Mouse (Mus musculus): ENCODE measurements at regions not wholly inside any gene's neighbourhood (a gene's known extent, or its start where the extent isn't known, plus 50 kb on each side); places are given as distances from the start of the nearest gene placed in this dataset.

DNA sequence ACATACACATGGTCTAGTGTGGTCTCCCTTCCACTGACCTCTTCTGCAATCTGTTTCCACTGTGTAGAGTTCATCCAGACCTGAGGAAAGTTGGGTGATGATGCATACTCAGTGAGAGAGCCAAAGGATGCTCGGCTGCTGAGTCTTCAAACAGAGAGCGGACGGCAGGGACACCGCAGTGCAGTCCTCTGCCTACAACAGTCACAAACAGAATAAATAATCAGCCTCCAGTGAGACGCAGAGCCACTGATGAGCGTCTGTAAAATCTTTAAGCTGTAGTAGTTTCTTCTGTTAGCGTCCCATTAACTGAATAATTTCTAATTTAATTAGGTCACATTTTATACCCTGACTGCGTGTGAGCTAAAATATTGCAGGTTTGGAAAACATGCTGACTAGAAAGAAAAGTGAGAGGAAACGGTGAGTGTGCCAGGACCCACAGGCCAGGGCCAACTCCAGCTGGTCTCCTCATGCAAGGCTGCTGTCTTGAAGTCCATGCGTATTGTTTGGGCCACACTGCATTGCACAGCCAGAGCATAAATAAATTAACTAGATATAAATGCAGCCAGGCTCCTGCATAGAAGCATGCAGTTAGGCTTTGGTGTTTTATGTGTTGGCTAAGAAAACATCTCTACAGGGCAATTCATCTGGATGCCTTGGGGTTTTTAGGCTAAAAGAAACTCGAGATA is 551.0 kb downstream of the Plekhb2 start:
- H3K9ac ChIP-seq (ENCODE audit: low read length) = no peak overlapping the region
- 88% methylated on average over 11 of the region's 11 CpGs for WGBS
- no peak for DNase-seq (ENCODE audit: low spot score, missing footprints)
- no peaks in the 10 kb centered on the region for H3K9me3 ChIP-seq (ENCODE audit: control insufficient read depth, low read length)
- no peak overlapping the region for H3K27ac ChIP-seq (ENCODE audit: low read depth, low read length)
- no peak overlapping the region for H3K4me3 ChIP-seq (ENCODE audit: low read depth, low read length)
- H3K4me1 ChIP-seq (ENCODE audit: control insufficient read depth, insufficient read depth, low read length) = no peaks in the 10 kb centered on the region
- no peak for ATAC-seq (ENCODE audit: low FRiP score)
- no peaks in the 10 kb centered on the region for H3K27me3 ChIP-seq (ENCODE audit: control insufficient read depth, insufficient read depth, low read length)
- H3K4me2 ChIP-seq = no peak overlapping the region
- H3K36me3 ChIP-seq (ENCODE audit: control insufficient read depth, insufficient read depth, low read length) = no peaks in the 10 kb centered on the region

DNA sequence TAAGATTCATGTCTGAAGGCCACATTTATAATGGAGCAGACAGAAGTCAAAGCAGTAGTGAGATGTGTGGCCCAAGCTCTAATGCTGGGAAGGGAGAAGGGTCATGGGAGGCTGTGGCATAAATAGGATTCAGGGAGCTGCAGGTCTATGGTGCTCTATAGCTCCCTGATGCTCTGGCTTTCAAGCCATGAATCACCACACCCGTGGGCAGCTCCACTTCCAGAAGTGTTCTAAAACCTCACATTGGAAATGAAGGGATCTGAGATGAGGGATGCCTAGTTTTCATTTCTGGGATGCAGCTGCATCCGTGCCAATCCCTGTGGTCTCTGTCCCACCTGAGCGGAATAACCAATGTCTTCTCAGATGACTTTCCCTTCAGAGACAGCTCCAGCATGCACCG is 553.2 kb downstream of the Plekhb2 start:
- Histone ChIP-seq H3K9me3 (ENCODE audit: control insufficient read depth, low read length) (no peaks in the 10 kb centered on the region), H3K9ac (ENCODE audit: low read length) (no peak overlapping the region), H3K4me3 (ENCODE audit: low read depth, low read length) (no peak overlapping the region), H3K4me2 (no peak overlapping the region), H3K27ac (ENCODE audit: low read depth, low read length) (no peak overlapping the region), H3K27me3 (ENCODE audit: control insufficient read depth, insufficient read depth, low read length) (no peaks in the 10 kb centered on the region), H3K4me1 (ENCODE audit: control insufficient read depth, insufficient read depth, low read length) (no peaks in the 10 kb centered on the region), H3K36me3 (ENCODE audit: control insufficient read depth, insufficient read depth, low read length) (no peaks in the 10 kb centered on the region)
- ATAC-seq (ENCODE audit: low FRiP score) = no peak
- WGBS = 71% methylated on average over 4 of the region's 4 CpGs
- DNase-seq (ENCODE audit: low spot score, missing footprints) = no peak

DNA sequence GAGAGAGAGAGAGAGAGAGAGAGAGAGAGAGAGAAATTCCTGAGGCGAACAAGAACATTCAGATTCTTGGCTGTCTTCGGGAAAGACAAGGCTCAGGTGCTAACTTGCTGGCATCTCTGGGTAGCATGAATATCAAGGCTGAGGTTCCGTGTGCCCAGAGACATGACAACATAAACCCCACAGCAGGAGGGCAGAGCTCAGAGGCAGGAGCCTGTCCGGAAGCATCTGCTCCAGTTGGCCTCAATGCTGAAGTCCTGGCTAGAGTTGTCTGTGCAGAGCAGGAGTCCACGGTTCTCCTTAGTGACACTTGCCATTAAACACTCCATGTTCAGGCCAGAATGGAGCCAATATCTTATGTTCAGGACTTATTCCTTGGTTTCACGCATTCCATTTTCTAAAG is 555.6 kb downstream of the Plekhb2 start:
- no peak overlapping the region for H3K4me3 ChIP-seq (ENCODE audit: low read depth, low read length)
- H3K36me3 ChIP-seq (ENCODE audit: control insufficient read depth, insufficient read depth, low read length) = no peaks in the 10 kb centered on the region
- H3K4me2 ChIP-seq = no peak overlapping the region
- no peak overlapping the region for H3K27ac ChIP-seq (ENCODE audit: low read depth, low read length)
- no peak overlapping the region for H3K9ac ChIP-seq (ENCODE audit: low read length)
- no peaks in the 10 kb centered on the region for H3K9me3 ChIP-seq (ENCODE audit: control insufficient read depth, low read length)
- ATAC-seq (ENCODE audit: low FRiP score) (no peak), DNase-seq (ENCODE audit: low spot score, missing footprints) (no peak)
- H3K27me3 ChIP-seq (ENCODE audit: control insufficient read depth, insufficient read depth, low read length) = no peaks in the 10 kb centered on the region
- H3K4me1 ChIP-seq (ENCODE audit: control insufficient read depth, insufficient read depth, low read length) = no peaks in the 10 kb centered on the region
- WGBS = 87% methylated on average over 6 of the region's 6 CpGs

DNA sequence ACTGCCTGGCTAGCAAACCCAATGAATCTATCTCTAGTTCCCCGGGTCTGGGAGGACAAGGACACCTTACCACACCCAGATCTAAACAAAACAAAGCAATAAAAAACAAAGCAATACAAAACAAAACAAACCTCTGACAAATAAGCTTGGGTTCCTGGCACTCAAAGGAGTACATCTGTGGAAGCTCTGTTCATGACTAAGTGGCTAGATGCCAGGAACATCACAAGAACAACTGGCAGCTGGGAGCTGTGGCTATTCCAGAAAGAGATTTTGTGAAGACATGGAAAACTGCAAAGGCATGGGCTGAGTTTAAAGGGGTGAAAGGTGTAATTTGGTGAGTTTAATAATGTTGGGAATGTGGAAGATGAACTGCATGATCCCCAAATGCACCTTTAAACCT is 565.9 kb downstream of the Plekhb2 start:
- Histone ChIP-seq H3K4me3 (ENCODE audit: low read depth, low read length) (no peak overlapping the region), H3K27me3 (ENCODE audit: control insufficient read depth, insufficient read depth, low read length) (no peaks in the 10 kb centered on the region), H3K4me2 (no peak overlapping the region), H3K9me3 (ENCODE audit: control insufficient read depth, low read length) (no peaks in the 10 kb centered on the region), H3K36me3 (ENCODE audit: control insufficient read depth, insufficient read depth, low read length) (no peaks in the 10 kb centered on the region), H3K27ac (ENCODE audit: low read depth, low read length) (no peak overlapping the region), H3K9ac (ENCODE audit: low read length) (no peak overlapping the region), H3K4me1 (ENCODE audit: control insufficient read depth, insufficient read depth, low read length) (no peaks in the 10 kb centered on the region)
- DNase-seq (ENCODE audit: low spot score, missing footprints) = no peak
- 79% methylated on average over 1 of the region's 1 CpGs for WGBS
- ATAC-seq (ENCODE audit: low FRiP score) = no peak

DNA sequence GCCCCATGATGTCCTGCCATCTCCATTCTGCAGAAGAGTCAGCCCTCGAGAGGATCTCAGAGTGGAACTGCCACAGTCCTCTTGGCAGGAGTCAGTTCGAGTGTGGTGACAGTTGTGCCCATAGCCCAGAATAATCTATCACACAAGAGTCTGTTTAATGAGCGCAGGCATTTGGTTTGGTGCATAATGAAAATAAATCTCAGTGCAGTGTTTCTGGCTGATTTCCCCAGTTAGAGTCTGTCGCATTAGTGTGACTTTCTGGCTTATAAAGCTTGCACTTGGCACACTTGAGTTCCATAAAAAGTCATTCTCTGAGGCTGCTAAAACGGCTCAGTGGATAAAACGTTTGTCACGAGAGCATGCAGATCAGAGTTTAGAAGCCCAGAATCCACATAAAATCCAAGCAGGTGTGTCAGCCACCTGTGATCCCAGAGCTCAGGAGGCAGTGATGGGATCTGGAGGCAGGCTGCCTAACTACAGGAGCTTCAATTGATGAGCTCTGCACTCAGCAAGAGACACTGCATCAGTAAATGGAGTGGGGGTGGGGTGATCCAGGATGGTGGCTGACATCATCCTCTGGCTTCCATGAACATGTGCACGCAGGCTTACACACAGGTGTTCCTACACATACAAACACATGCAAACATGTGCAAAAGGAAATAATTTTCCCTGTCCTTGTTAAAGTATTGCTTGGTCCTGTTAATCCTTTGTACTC is 578.5 kb downstream of the Plekhb2 start:
- H3K9me3 ChIP-seq (ENCODE audit: control insufficient read depth, low read length) = no peaks in the 10 kb centered on the region
- H3K27ac ChIP-seq (ENCODE audit: low read depth, low read length) = no peak overlapping the region
- ATAC-seq (ENCODE audit: low FRiP score) = no peak
- DNase-seq (ENCODE audit: low spot score, missing footprints) = no peak
- H3K27me3 ChIP-seq (ENCODE audit: control insufficient read depth, insufficient read depth, low read length) = no peaks in the 10 kb centered on the region
- no peaks in the 10 kb centered on the region for H3K4me1 ChIP-seq (ENCODE audit: control insufficient read depth, insufficient read depth, low read length)
- no peak overlapping the region for H3K4me2 ChIP-seq
- no peaks in the 10 kb centered on the region for H3K36me3 ChIP-seq (ENCODE audit: control insufficient read depth, insufficient read depth, low read length)
- H3K4me3 ChIP-seq (ENCODE audit: low read depth, low read length) = no peak overlapping the region
- no peak overlapping the region for H3K9ac ChIP-seq (ENCODE audit: low read length)
- 89% methylated on average over 8 of the region's 8 CpGs for WGBS

DNA sequence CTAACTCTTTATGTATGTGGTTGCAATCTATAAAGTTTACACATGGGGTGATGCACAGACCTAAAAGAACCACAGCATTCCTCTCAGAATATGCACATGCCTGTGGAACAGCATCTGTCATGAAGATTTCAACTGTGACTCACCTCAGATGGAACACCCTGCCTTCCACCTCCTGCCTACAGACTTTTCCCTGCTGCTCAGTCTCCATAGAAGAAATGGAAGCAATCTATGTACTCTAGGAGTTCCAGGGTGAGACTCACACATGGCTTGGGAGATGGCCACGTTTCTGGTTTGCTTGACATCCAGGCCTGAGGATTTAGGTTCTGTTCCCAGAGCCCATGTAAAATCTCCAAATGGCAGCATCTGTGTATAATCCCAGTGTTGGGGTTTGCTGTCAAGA is 579.7 kb downstream of the Plekhb2 start:
- Histone ChIP-seq H3K9ac (ENCODE audit: low read length) (no peak overlapping the region), H3K27ac (ENCODE audit: low read depth, low read length) (no peak overlapping the region), H3K4me1 (ENCODE audit: control insufficient read depth, insufficient read depth, low read length) (no peaks in the 10 kb centered on the region), H3K9me3 (ENCODE audit: control insufficient read depth, low read length) (no peaks in the 10 kb centered on the region), H3K27me3 (ENCODE audit: control insufficient read depth, insufficient read depth, low read length) (no peaks in the 10 kb centered on the region), H3K36me3 (ENCODE audit: control insufficient read depth, insufficient read depth, low read length) (no peaks in the 10 kb centered on the region), H3K4me3 (ENCODE audit: low read depth, low read length) (no peak overlapping the region), H3K4me2 (no peak overlapping the region)
- no peak for DNase-seq (ENCODE audit: low spot score, missing footprints)
- no peak for ATAC-seq (ENCODE audit: low FRiP score)
- WGBS = 79% methylated on average over 1 of the region's 1 CpGs

DNA sequence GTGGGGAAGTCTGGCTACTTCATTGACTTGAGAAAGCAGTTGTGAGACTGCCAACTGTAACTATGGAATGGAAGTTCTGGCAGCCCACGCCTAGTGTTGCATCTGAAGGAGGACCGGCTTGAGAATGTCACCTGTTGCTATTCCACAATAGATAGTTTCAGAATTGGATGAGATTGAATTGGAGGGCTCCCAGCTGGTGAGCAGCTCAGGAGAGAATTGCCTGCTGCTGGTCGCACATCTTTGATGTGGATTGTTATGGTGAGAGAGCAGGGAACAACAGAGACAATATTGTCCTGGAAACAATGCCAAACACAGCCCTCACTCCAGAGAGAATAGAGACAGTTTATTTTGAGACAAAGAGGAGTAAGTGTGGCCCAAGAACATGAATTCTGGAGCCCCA is 585.9 kb downstream of the Plekhb2 start:
- H3K9me3 ChIP-seq (ENCODE audit: control insufficient read depth, low read length) = no peaks in the 10 kb centered on the region

DNA sequence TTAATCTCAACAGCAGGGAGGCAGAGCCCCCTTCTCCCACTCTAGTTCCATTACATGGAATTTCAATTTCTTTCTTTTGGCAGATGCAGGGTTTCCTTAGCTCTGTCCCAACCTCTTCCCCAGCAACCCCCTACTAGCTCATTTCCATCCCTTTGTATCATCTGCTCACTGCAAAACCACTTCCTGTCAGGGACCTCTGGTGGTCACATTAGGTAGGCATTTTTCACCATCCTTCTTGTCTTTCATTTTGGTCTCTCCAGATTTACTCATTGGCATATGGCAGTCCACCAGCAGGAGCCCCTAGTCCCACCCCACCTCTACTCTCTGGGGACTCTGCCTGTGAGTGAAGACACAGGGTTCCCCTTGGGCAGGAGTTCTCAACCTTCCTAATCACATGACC is 597.6 kb downstream of the Plekhb2 start:
- ATAC-seq (ENCODE audit: low FRiP score) (no peak), DNase-seq (ENCODE audit: low spot score, missing footprints) (no peak)
- H3K27ac ChIP-seq (ENCODE audit: low read depth, low read length) = no peak overlapping the region
- H3K9ac ChIP-seq (ENCODE audit: low read length) = no peak overlapping the region
- H3K27me3 ChIP-seq (ENCODE audit: control insufficient read depth, insufficient read depth, low read length) = no peaks in the 10 kb centered on the region
- H3K4me3 ChIP-seq (ENCODE audit: low read depth, low read length) = no peak overlapping the region
- no peaks in the 10 kb centered on the region for H3K9me3 ChIP-seq (ENCODE audit: control insufficient read depth, low read length)
- no peak overlapping the region for H3K4me2 ChIP-seq
- no peaks in the 10 kb centered on the region for H3K36me3 ChIP-seq (ENCODE audit: control insufficient read depth, insufficient read depth, low read length)
- H3K4me1 ChIP-seq (ENCODE audit: control insufficient read depth, insufficient read depth, low read length) = no peaks in the 10 kb centered on the region

More for the DNA sequence above, 585.9 kb downstream of the Plekhb2 start:
- no peaks in the 10 kb centered on the region for H3K4me1 ChIP-seq (ENCODE audit: control insufficient read depth, insufficient read depth, low read length)
- ATAC-seq (ENCODE audit: low FRiP score) = no peak
- H3K4me3 ChIP-seq (ENCODE audit: low read depth, low read length) = no peak overlapping the region
- H3K27ac ChIP-seq (ENCODE audit: low read depth, low read length) = no peak overlapping the region
- no peak for DNase-seq (ENCODE audit: low spot score, missing footprints)
- H3K4me2 ChIP-seq = no peak overlapping the region
- H3K36me3 ChIP-seq (ENCODE audit: control insufficient read depth, insufficient read depth, low read length) = no peaks in the 10 kb centered on the region
- no peaks in the 10 kb centered on the region for H3K27me3 ChIP-seq (ENCODE audit: control insufficient read depth, insufficient read depth, low read length)
- WGBS = 78% methylated on average over 3 of the region's 3 CpGs
- H3K9ac ChIP-seq (ENCODE audit: low read length) = no peak overlapping the region

DNA sequence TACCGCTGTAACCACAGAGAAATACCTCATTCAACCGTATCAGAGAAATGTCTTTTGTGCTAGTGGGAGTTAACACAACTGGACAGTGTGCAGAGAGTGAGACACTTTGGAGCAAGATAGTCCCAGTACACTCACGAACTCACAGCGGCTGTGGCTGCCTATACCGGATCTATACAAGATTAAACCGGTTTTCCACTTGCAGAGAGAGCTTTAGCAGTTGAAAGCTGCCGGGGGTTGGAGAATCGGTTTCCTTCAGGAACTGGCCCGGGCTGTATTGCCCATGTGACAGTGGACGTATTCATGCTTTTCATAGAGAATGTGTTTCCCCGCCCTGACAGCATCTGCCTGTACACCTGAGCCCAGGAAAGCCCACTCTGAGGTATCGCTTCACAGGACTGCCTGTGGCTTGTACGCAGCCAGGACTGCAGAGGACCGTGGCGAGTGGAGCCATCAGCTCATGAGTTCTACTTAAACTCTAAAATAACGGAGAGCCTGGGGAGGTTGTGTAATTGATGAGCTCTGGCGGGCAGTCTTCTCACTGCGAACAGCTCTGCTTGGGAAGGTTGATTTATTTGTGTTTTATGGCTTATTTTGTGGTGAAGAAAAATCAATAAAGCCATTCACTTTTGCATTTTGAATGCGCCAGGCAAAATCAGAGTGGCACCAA is 602.8 kb downstream of the Plekhb2 start:
- H3K27me3 ChIP-seq (ENCODE audit: control insufficient read depth, insufficient read depth, low read length) = no peaks in the 10 kb centered on the region
- no peaks in the 10 kb centered on the region for H3K4me1 ChIP-seq (ENCODE audit: control insufficient read depth, insufficient read depth, low read length)
- H3K9ac ChIP-seq (ENCODE audit: low read length) = no peak overlapping the region
- no peaks in the 10 kb centered on the region for H3K36me3 ChIP-seq (ENCODE audit: control insufficient read depth, insufficient read depth, low read length)
- no peak for ATAC-seq (ENCODE audit: low FRiP score)
- DNase-seq (ENCODE audit: low spot score, missing footprints) = no peak
- no peak overlapping the region for H3K4me2 ChIP-seq
- H3K27ac ChIP-seq (ENCODE audit: low read depth, low read length) = no peak overlapping the region
- whole genome bisulfite sequencing = 88% methylated on average over 19 of the region's 19 CpGs
- no peak overlapping the region for H3K4me3 ChIP-seq (ENCODE audit: low read depth, low read length)
- H3K9me3 ChIP-seq (ENCODE audit: control insufficient read depth, low read length) = no peaks in the 10 kb centered on the region
